Mouse (Mus musculus): ENCODE measurements around the gene Far2. TPM values are rescaled to one million over a fixed set of nuclear protein-coding genes. Genes with fewer than 3 reads are reported as not detected.
"Not testable (repeated sequence)": the region's sequence is repeated elsewhere in the genome, so short reads cannot be mapped to it uniquely, and the experiment has no call there.

Gene Far2
- polyA plus RNA-seq, 2 experiments, result 0.68 to 2.3 TPM

DNA sequence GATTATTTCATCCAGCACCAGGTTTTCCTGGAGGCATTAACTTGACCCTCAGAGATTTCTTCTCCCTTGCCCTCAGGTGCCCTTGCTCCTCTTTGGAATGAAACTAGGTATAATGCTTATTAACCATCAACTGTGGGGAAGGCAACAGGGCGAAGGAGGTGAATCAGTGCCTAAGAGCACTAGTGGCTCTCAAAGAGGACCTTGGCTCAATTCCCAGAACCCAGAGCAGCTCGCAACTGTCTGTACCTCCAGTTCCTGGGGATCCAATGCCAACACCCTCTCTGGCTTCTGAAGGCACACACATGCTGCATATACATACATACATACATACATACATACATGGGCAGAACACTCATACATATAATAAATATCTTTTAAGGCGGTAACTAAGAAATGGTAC is 69.8 kb downstream of the Far2 start:
- DNase-seq (ENCODE audit: low spot score) (no peak), ATAC-seq (ENCODE audit: low FRiP score, low read depth) (no peak)
- no peaks in the 10 kb centered on the region for H3K4me1 ChIP-seq (ENCODE audit: control insufficient read depth, insufficient read depth, low read length)
- no peaks in the 10 kb centered on the region for H3K9me3 ChIP-seq (ENCODE audit: control insufficient read depth, low read length)
- no peaks in the 10 kb centered on the region for H3K36me3 ChIP-seq (ENCODE audit: control insufficient read depth, insufficient read depth, low read length)
- 83% methylated on average over 3 of the region's 3 CpGs for WGBS
- no peak for TF ChIP-seq POLR2A (IDR thresholded peaks at IDR 0.05; ENCODE audit: borderline replicate concordance, extremely low read depth, insufficient read depth, insufficient read length)
- no peak overlapping the region for H3K4me2 ChIP-seq (replicated peaks; ENCODE audit: low read depth, low read length, severe bottlenecking)
- H3K27ac ChIP-seq (replicated peaks; ENCODE audit: low read depth, low read length), result no peak overlapping the region
- no peak overlapping the region for H3K4me3 ChIP-seq (replicated peaks; ENCODE audit: low read length)
- H3K27me3 ChIP-seq (ENCODE audit: control insufficient read depth, insufficient read depth, low read length), result no peaks in the 10 kb centered on the region
- no peak overlapping the region for H3K9ac ChIP-seq (ENCODE audit: low read depth, low read length, severe bottlenecking)

DNA sequence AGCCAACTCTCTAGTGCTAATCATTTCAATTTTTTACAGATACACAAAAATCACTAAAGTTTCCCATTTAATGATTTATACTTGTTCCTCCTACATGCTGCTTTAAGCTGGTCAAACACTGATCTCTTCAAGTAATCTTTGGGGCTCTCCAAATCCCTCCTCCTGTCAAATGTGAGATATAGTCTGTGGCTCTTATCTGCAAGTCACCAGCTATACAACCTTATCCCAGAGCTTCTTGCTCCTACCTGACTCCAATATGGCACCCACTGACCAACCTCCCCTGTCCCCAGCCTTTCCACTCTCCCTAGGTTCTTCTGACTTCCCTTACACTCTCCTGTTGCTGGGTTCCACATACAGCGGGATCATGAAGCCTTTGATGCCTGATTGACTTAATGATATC is 70.6 kb downstream of the Far2 start:
- Histone ChIP-seq H3K4me2 (replicated peaks; ENCODE audit: low read depth, low read length, severe bottlenecking) (no peak overlapping the region), H3K4me3 (replicated peaks; ENCODE audit: low read length) (no peak overlapping the region), H3K4me1 (ENCODE audit: control insufficient read depth, insufficient read depth, low read length) (no peaks in the 10 kb centered on the region), H3K27ac (replicated peaks; ENCODE audit: low read depth, low read length) (no peak overlapping the region), H3K27me3 (ENCODE audit: control insufficient read depth, insufficient read depth, low read length) (no peaks in the 10 kb centered on the region), H3K9ac (ENCODE audit: low read depth, low read length, severe bottlenecking) (no peak overlapping the region), H3K9me3 (ENCODE audit: control insufficient read depth, low read length) (no peaks in the 10 kb centered on the region), H3K36me3 (ENCODE audit: control insufficient read depth, insufficient read depth, low read length) (no peaks in the 10 kb centered on the region)
- no peak for DNase-seq (ENCODE audit: low spot score)
- TF ChIP-seq POLR2A (IDR thresholded peaks at IDR 0.05; ENCODE audit: borderline replicate concordance, extremely low read depth, insufficient read depth, insufficient read length), result no peak
- WGBS, result 97% methylated on average over 1 of the region's 1 CpGs
- no peak for ATAC-seq (ENCODE audit: low FRiP score, low read depth)

DNA sequence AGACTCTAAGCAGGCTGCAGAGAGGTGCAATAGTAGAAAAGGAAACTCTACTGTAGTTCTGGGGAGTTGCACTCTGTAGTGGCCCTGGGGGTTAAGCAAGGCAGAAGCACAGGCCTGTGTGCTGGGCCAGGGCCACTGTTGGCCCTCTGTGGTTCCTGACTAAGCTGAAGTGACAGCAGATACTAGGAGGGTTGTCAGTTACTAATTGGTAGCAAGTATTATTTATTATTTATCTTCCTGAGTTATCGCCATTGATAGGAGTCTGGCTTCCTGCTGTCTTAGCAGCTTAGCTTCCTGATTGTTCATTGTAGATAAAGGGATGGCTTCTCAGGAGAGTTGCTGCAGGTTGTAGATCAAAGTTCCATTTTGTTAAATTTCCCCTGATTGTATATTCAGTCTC is 73.6 kb downstream of the Far2 start:
- Histone ChIP-seq H3K4me2 (replicated peaks; ENCODE audit: low read depth, low read length, severe bottlenecking) (no peak overlapping the region), H3K27me3 (ENCODE audit: control insufficient read depth, insufficient read depth, low read length) (no peaks in the 10 kb centered on the region), H3K4me1 (ENCODE audit: control insufficient read depth, insufficient read depth, low read length) (no peaks in the 10 kb centered on the region), H3K4me3 (replicated peaks; ENCODE audit: low read length) (no peak overlapping the region), H3K9ac (ENCODE audit: low read depth, low read length, severe bottlenecking) (no peak overlapping the region), H3K9me3 (ENCODE audit: control insufficient read depth, low read length) (no peaks in the 10 kb centered on the region), H3K36me3 (ENCODE audit: control insufficient read depth, insufficient read depth, low read length) (no peaks in the 10 kb centered on the region), H3K27ac (replicated peaks; ENCODE audit: low read depth, low read length) (no peak overlapping the region)
- no peak for DNase-seq (ENCODE audit: low spot score)
- no peak for ATAC-seq (ENCODE audit: low FRiP score, low read depth)
- no peak for TF ChIP-seq POLR2A (IDR thresholded peaks at IDR 0.05; ENCODE audit: borderline replicate concordance, extremely low read depth, insufficient read depth, insufficient read length)
- 95% methylated on average over 1 of the region's 1 CpGs for WGBS

DNA sequence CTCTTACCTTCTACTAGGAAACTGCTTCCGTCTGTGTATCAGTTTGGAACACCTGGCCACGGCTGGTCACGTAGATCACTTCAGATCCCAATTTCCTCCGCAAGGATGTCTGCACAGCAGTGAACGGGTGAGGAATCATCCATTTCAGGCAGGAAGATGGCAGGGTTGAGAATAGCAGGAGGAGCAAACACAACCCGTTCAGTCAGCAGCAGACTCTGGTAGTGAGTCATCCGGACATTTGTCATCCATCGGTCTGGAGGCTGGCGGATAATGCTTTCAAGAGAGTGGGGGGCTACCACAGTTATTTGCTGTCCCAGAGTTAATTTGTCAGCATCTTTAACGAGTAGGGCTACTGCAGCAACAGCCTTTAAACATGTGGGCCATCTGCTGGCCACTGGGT is 79.8 kb downstream of the Far2 start:
- not testable (repeated sequence) for H3K27ac ChIP-seq (replicated peaks; ENCODE audit: low read depth, low read length); H3K4me1 ChIP-seq (ENCODE audit: control insufficient read depth, insufficient read depth, low read length); H3K27me3 ChIP-seq (ENCODE audit: control insufficient read depth, insufficient read depth, low read length); DNase-seq (ENCODE audit: low spot score); H3K9me3 ChIP-seq (ENCODE audit: control insufficient read depth, low read length); ATAC-seq (ENCODE audit: low FRiP score, low read depth); H3K9ac ChIP-seq (ENCODE audit: low read depth, low read length, severe bottlenecking); H3K4me2 ChIP-seq (replicated peaks; ENCODE audit: low read depth, low read length, severe bottlenecking); H3K36me3 ChIP-seq (ENCODE audit: control insufficient read depth, insufficient read depth, low read length); H3K4me3 ChIP-seq (replicated peaks; ENCODE audit: low read length)
- WGBS, result 72% methylated on average over 10 of the region's 10 CpGs

DNA sequence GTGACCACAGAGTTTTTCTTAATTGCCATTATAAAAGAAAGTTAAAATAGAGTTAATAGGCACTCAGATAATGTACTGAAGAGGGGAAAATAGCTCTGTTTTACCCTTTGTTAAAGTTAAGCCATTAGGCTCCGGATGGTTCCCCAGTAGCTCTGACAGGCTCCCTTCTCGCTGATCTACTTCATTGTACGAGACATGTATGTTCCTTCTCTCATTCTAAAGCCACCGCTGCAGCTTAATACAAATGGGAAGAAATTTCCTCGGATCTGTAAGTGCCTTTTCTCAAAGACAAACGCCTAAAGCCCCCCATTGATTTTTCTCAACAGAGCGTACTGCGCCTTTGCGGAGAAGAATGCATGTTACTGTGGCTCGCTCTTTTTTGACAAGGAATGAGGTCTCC is 85.3 kb downstream of the Far2 start:
- H3K4me3 ChIP-seq (replicated peaks; ENCODE audit: low read length), result no peak overlapping the region
- ATAC-seq (ENCODE audit: low FRiP score, low read depth) (no peak), DNase-seq (ENCODE audit: low spot score) (no peak)
- H3K27ac ChIP-seq (replicated peaks; ENCODE audit: low read depth, low read length), result no peak overlapping the region
- no peaks in the 10 kb centered on the region for H3K4me1 ChIP-seq (ENCODE audit: control insufficient read depth, insufficient read depth, low read length)
- no peak overlapping the region for H3K4me2 ChIP-seq (replicated peaks; ENCODE audit: low read depth, low read length, severe bottlenecking)
- H3K9me3 ChIP-seq (ENCODE audit: control insufficient read depth, low read length), result no peaks in the 10 kb centered on the region
- no peaks in the 10 kb centered on the region for H3K27me3 ChIP-seq (ENCODE audit: control insufficient read depth, insufficient read depth, low read length)
- no peak overlapping the region for H3K9ac ChIP-seq (ENCODE audit: low read depth, low read length, severe bottlenecking)
- H3K36me3 ChIP-seq (ENCODE audit: control insufficient read depth, insufficient read depth, low read length), result no peaks in the 10 kb centered on the region
- 74% methylated on average over 10 of the region's 10 CpGs for WGBS
- TF ChIP-seq POLR2A (IDR thresholded peaks at IDR 0.05; ENCODE audit: borderline replicate concordance, extremely low read depth, insufficient read depth, insufficient read length), result no peak

DNA sequence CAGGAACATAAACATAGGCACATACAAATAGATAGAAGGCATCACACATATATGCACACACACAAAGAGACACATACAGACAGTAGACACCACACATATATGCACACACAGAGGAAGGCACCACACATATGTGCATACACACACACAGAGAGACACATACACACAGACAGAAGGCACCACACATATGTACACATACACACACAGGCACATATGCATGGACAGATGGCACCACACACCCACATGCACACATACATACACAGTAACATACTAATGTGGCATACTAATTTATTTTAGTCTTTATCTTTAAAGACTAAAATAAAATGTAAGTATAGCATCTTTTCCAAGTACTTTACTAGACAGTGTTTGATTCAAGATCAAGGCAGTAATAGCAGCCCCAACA is 86.5 kb downstream of the Far2 start:
- no peak overlapping the region for H3K27ac ChIP-seq (replicated peaks; ENCODE audit: low read depth, low read length)
- no peak overlapping the region for H3K4me2 ChIP-seq (replicated peaks; ENCODE audit: low read depth, low read length, severe bottlenecking)
- H3K27me3 ChIP-seq (ENCODE audit: control insufficient read depth, insufficient read depth, low read length), result no peaks in the 10 kb centered on the region
- no peaks in the 10 kb centered on the region for H3K36me3 ChIP-seq (ENCODE audit: control insufficient read depth, insufficient read depth, low read length)
- H3K9ac ChIP-seq (ENCODE audit: low read depth, low read length, severe bottlenecking), result no peak overlapping the region
- H3K4me1 ChIP-seq (ENCODE audit: control insufficient read depth, insufficient read depth, low read length), result no peaks in the 10 kb centered on the region
- no peak for ATAC-seq (ENCODE audit: low FRiP score, low read depth)
- no peak for TF ChIP-seq POLR2A (IDR thresholded peaks at IDR 0.05; ENCODE audit: borderline replicate concordance, extremely low read depth, insufficient read depth, insufficient read length)
- H3K4me3 ChIP-seq (replicated peaks; ENCODE audit: low read length), result no peak overlapping the region
- no peaks in the 10 kb centered on the region for H3K9me3 ChIP-seq (ENCODE audit: control insufficient read depth, low read length)
- DNase-seq (ENCODE audit: low spot score), result no peak
